Mouse (Mus musculus): ENCODE data around the gene Senp3. TPM values are rescaled to one million over a fixed set of nuclear protein-coding genes. Genes with fewer than 3 reads are reported as not detected.

Senp3 gene
- polyA plus RNA-seq, 1 experiment from 2014 or later = 136 TPM

- Histone ChIP-seq H3K27me3 (replicated peaks; ENCODE audit: low read depth, poor library complexity, severe bottlenecking) (no peaks in the 10 kb centered on the region), H3K9me3 (no peaks in the 10 kb centered on the region), H3K27ac (replicated peaks) (peak overlapping the region; percentile 98), H3K4me3 (peak overlapping the region; percentile 93), H3K36me3 (replicated peaks) (peaks cover 86% of the 10 kb centered on the region), H3K4me1 (peaks cover 32% of the 10 kb centered on the region)
- 1% methylated on average over 61 of the region's 61 CpGs for WGBS
- DNase-seq (ENCODE audit: low spot score) = peak; percentile 96
Observed at GRCm38 (mm10) chr11:69670786-69671725, 10.8 kb downstream of the Senp3 start.

- Histone ChIP-seq H3K27ac (replicated peaks) (no peak overlapping the region), H3K4me1 (peaks cover 36% of the 10 kb centered on the region), H3K9me3 (no peaks in the 10 kb centered on the region), H3K27me3 (replicated peaks; ENCODE audit: low read depth, poor library complexity, severe bottlenecking) (no peaks in the 10 kb centered on the region), H3K4me3 (peak overlapping the region; percentile 26; the same call in 1 of the 2 replicates), H3K36me3 (replicated peaks) (peaks cover 84% of the 10 kb centered on the region)
- no peak for DNase-seq (ENCODE audit: low spot score)
- 91% methylated on average over 3 of the region's 3 CpGs for WGBS
Observed at GRCm38 (mm10) chr11:69666665-69667005, 15.2 kb downstream of the Senp3 start.

- peak; percentile 34 for DNase-seq (ENCODE audit: low spot score)
- no peaks in the 10 kb centered on the region for H3K27me3 ChIP-seq (replicated peaks; ENCODE audit: low read depth, poor library complexity, severe bottlenecking)
- H3K36me3 ChIP-seq (replicated peaks) = peaks cover 79% of the 10 kb centered on the region
- peaks cover 41% of the 10 kb centered on the region for H3K4me1 ChIP-seq
- 0 out of 2 replicates have a peak within 1 kb of the TSS, but pooled peaks have one; percentile 3 for H3K27ac ChIP-seq (replicated peaks)
- H3K4me3 ChIP-seq = peak within 1 kb of the TSS; percentile 26
- no peaks in the 10 kb centered on the region for H3K9me3 ChIP-seq
- WGBS = 32% methylated on average over 7 of the region's 7 CpGs
Observed at GRCm38 (mm10) chr11:69665961-69666664, 15.8 kb downstream of the Senp3 start, which contains the start of gene Cd68. Gene Cd68, minus strand, starts transcription at chr11:69666153.

GRCm38 (mm10) chr11:69665457-69665960 is 16.4 kb downstream of the Senp3 start:
- Histone ChIP-seq H3K27me3 (replicated peaks; ENCODE audit: low read depth, poor library complexity, severe bottlenecking) (no peaks in the 10 kb centered on the region), H3K36me3 (replicated peaks) (peaks cover 73% of the 10 kb centered on the region), H3K27ac (replicated peaks) (0 out of 2 replicates have a peak overlapping the region, but pooled peaks have one; percentile 3), H3K9me3 (no peaks in the 10 kb centered on the region), H3K4me1 (peaks cover 42% of the 10 kb centered on the region), H3K4me3 (peak overlapping the region; percentile 26)
- 80% methylated on average over 9 of the region's 9 CpGs for WGBS
- peak; percentile 30 for DNase-seq (ENCODE audit: low spot score)

GRCm38 (mm10) chr11:69664841-69665240 is 17.0 kb downstream of the Senp3 start:
- no peak for DNase-seq (ENCODE audit: low spot score)
- WGBS = 96% methylated on average over 7 of the region's 7 CpGs
- Histone ChIP-seq H3K36me3 (replicated peaks) (peaks cover 72% of the 10 kb centered on the region), H3K9me3 (no peaks in the 10 kb centered on the region), H3K27ac (replicated peaks) (no peak overlapping the region; the same call in 1 of the 2 replicates), H3K27me3 (replicated peaks; ENCODE audit: low read depth, poor library complexity, severe bottlenecking) (no peaks in the 10 kb centered on the region), H3K4me1 (peaks cover 35% of the 10 kb centered on the region), H3K4me3 (peak overlapping the region; percentile 26; the same call in 1 of the 2 replicates)

GRCm38 (mm10) chr11:69663795-69664194 is 18.1 kb downstream of the Senp3 start:
- 86% methylated on average over 6 of the region's 6 CpGs for WGBS
- DNase-seq (ENCODE audit: low spot score) = no peak
- H3K36me3 ChIP-seq (replicated peaks) = peaks cover 72% of the 10 kb centered on the region
- H3K9me3 ChIP-seq = no peaks in the 10 kb centered on the region
- no peaks in the 10 kb centered on the region for H3K27me3 ChIP-seq (replicated peaks; ENCODE audit: low read depth, poor library complexity, severe bottlenecking)
- peaks cover 27% of the 10 kb centered on the region for H3K4me1 ChIP-seq
- peak overlapping the region; percentile 65; the same call in 1 of the 2 replicates for H3K4me3 ChIP-seq
- peak overlapping the region; percentile 97; the same call in 1 of the 2 replicates for H3K27ac ChIP-seq (replicated peaks)

DNA sequence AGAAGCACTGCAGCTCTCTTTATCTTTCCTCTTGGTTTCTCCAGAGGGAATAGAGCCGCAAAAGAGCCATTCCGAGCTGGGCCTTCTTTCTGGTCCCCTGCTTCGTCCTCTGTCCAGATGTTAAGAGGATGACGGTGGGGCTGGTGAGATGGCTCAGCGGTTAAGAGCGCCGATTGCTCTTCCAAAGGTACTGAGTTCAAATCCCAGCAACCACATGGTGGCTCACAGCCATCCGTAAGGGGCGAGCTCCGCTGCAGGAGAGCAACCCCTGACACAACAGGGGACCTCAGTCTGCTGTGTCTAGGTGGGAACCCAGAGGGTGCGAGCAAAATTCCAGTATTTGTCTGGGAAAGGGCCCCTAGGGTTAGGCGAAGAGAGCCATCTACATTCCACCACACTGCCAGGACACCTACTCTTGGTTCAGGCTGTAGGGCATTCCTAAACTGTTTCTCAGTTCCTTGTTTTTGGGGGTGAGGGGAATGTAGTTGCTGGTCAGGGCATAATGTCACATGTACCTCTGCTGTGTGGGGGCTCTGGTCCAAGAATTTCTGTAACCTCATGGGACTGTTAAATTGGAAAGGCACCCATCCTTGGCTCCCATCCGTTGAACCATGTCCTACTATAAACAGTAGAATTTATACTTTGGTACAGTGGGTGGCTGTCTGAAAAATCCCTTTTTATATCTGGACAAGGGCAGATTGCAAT is 18.8 kb downstream of the Senp3 start:
- peaks cover 72% of the 10 kb centered on the region for H3K36me3 ChIP-seq (replicated peaks)
- WGBS = 70% methylated on average over 13 of the region's 13 CpGs
- no peaks in the 10 kb centered on the region for H3K27me3 ChIP-seq (replicated peaks; ENCODE audit: low read depth, poor library complexity, severe bottlenecking)
- peaks cover 25% of the 10 kb centered on the region for H3K4me1 ChIP-seq
- H3K9me3 ChIP-seq = no peaks in the 10 kb centered on the region
- peak overlapping the region; percentile 65 for H3K4me3 ChIP-seq
- peak overlapping the region; percentile 97 for H3K27ac ChIP-seq (replicated peaks)
- DNase-seq (ENCODE audit: low spot score) = no peak

DNA sequence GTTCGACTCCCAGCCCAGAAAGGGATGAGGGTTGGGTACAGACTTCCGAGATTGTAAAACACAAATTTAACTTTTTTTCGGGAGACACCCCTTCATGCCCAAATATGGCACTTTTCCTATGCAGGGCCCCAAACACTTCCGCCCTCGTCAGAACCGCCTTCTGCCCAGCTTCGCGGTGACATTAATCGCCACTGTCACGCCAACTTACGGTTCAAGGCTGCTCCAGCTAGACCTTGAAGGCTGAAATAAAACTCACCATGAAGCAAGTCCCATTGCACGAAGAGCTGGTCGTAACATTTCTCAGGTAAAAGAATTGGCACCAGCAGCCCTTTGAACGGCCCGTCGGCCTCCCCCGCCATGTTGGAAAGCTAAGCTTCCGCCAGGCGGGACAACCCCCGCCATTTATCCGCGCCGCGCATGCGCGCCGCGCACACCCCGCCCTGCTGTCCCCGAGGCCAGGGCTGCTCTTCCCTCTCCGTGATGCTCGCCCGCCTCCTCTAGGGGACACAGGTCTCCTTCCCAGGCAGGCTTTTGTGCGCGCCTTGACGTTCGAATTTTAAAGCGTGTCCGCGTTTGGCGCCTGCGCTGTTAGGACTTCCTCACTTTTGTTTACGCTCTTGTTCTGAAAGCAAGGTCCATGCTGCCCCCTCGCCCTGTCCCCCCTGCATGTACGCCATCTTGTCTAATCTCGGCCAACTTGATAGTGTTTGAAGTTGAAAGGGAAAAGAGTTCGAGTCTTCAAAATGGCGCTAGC is 19.5 kb downstream of the Senp3 start, which contains the start of gene Mpdu1:
Gene Mpdu1 (minus strand): TSS at position 430 of the 754 bp plus-strand sequence.
- WGBS = under 1% methylated on average over 48 of the region's 48 CpGs
- Histone ChIP-seq H3K4me1 (peaks cover 25% of the 10 kb centered on the region), H3K36me3 (replicated peaks) (peaks cover 72% of the 10 kb centered on the region)

GRCm38 (mm10) chr11:69661221-69661881 is 20.5 kb downstream of the Senp3 start:
- peak overlapping the region; percentile 97 for H3K27ac ChIP-seq (replicated peaks)
- 86% methylated on average over 3 of the region's 3 CpGs for WGBS
- H3K4me3 ChIP-seq = peak overlapping the region; percentile 65
- no peaks in the 10 kb centered on the region for H3K27me3 ChIP-seq (replicated peaks; ENCODE audit: low read depth, poor library complexity, severe bottlenecking)
- peaks cover 74% of the 10 kb centered on the region for H3K36me3 ChIP-seq (replicated peaks)
- no peak for DNase-seq (ENCODE audit: low spot score)
- no peaks in the 10 kb centered on the region for H3K9me3 ChIP-seq
- peaks cover 33% of the 10 kb centered on the region for H3K4me1 ChIP-seq

More for the DNA sequence above, 19.5 kb downstream of the Senp3 start, which contains the start of gene Mpdu1:
- peak; percentile 97 for DNase-seq (ENCODE audit: low spot score)
- no peaks in the 10 kb centered on the region for H3K27me3 ChIP-seq (replicated peaks; ENCODE audit: low read depth, poor library complexity, severe bottlenecking)
- H3K9me3 ChIP-seq = no peaks in the 10 kb centered on the region
- H3K27ac ChIP-seq (replicated peaks) = peak within 1 kb of the TSS; percentile 97
- H3K4me3 ChIP-seq = peak within 1 kb of the TSS; percentile 65

GRCm38 (mm10) chr11:69657462-69657881 is 24.4 kb downstream of the Senp3 start:
- Histone ChIP-seq H3K27ac (replicated peaks) (no peak overlapping the region), H3K9me3 (no peaks in the 10 kb centered on the region), H3K27me3 (replicated peaks; ENCODE audit: low read depth, poor library complexity, severe bottlenecking) (no peaks in the 10 kb centered on the region), H3K4me1 (peaks cover 54% of the 10 kb centered on the region), H3K36me3 (replicated peaks) (peaks cover 74% of the 10 kb centered on the region), H3K4me3 (0 out of 2 replicates have a peak overlapping the region, but pooled peaks have one; percentile 11)
- DNase-seq (ENCODE audit: low spot score) = no peak
- 83% methylated on average over 15 of the region's 15 CpGs for WGBS

All from embryonic facial prominence, embryonic 10.5 days (tissue).